ENCODE assay signal across 8 mouse cellular contexts in the genomic region with DNA sequence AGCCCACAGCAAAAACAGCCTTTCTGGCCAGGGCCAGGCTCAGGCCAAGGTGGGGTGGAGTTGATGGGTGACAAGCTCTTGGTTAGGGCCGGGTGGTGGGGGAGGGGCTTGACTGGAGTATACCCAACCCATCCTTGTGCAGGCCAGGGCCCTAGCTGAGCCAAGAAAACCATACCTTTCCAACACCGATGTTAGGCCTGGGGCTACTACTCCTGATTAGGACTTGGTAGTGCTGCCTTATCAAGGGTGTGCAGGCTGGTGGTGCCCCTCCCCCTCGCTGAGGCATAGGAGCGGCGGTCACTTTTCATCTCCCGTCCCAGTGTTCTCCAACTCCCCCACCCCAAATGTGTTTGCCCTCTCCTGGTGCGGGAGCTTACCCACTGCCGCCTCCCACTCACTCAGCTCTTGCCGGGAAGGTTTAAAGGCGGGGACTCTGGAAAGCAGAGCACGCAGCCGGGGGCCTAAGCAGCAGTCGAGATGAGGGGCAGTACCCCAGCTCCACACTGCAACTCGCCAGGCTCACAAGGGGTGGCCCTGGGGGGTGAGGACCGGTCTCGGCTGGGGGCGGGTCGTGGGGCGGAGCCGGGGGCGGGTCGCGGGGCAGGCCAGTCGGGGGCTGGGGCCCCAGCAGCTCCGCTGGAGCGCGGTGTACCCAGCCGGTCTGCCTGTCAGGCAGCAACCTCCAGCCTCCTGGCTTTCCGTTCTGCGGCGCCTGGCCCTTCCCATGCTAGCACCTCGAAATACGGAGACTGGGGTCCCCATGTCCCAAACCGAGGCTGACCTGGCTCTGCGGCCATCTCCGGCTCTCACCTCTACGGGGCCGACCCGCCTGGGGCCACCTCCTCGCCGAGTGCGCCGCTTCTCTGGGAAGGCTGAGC. TPM values are rescaled to one million over a fixed set of nuclear protein-coding genes. Genes with fewer than 3 reads are reported as not detected.
DNase-seq lines count a peak whose midpoint lies in the region; ATAC-seq lines count a peak whose summit lies in the region.

Gene Wnk4 (plus strand): TSS at position 620 of the 878 bp plus-strand sequence.

- peak within 1 kb of the TSS; percentile 67 for H3K9ac ChIP-seq in forebrain, embryonic 12.5 days
- H3K9ac ChIP-seq in hindbrain, embryonic 12.5 days = peak within 1 kb of the TSS; percentile 77

- peaks cover 54% of the 10 kb centered on the region for H3K4me1 ChIP-seq in forebrain, embryonic 12.5 days
- H3K4me1 ChIP-seq in hindbrain, embryonic 12.5 days = peaks cover 54% of the 10 kb centered on the region

- peak within 1 kb of the TSS; percentile 49 for H3K4me3 ChIP-seq in forebrain, embryonic 12.5 days (replicated peaks)
- H3K4me3 ChIP-seq in hindbrain, embryonic 12.5 days = peak within 1 kb of the TSS; percentile 51

- H3K4me2 ChIP-seq in forebrain, embryonic 12.5 days = peak within 1 kb of the TSS; percentile 96
- H3K4me2 ChIP-seq in hindbrain, embryonic 12.5 days (replicated peaks) = peak within 1 kb of the TSS; percentile 96

- peak; percentile 52 to 53 for DNase-seq in cerebellum, postnatal 14 days
- DNase-seq in cerebellum, adult 11-12 months = no peak
- peak; percentile 56 to 59 for DNase-seq in adrenal gland, adult 18-20 months (ENCODE audit: low spot score in 2 of 2)
- DNase-seq in liver = peak; percentile 93
- peak; percentile 29 for DNase-seq in naive thymus-derived CD4-positive, alpha-beta T cell, adult 2 months (ENCODE audit: low read depth)
- DNase-seq in thymus, postnatal 0 days (ENCODE audit: low spot score) = peak; percentile 37

- H3K9me3 ChIP-seq in forebrain, embryonic 12.5 days = no peaks in the 10 kb centered on the region
- H3K9me3 ChIP-seq in hindbrain, embryonic 12.5 days (replicated peaks) = no peaks in the 10 kb centered on the region

- H3K36me3 ChIP-seq in forebrain, embryonic 12.5 days (replicated peaks) = peaks cover 14% of the 10 kb centered on the region; the same call in 1 of the 2 replicates
- H3K36me3 ChIP-seq in hindbrain, embryonic 12.5 days = peaks cover 17% of the 10 kb centered on the region; the same call in 1 of the 2 replicates

- H3K27ac ChIP-seq in forebrain, embryonic 12.5 days = 0 out of 2 replicates have a peak within 1 kb of the TSS, but pooled peaks have one; percentile 38
- peak within 1 kb of the TSS; percentile 35 for H3K27ac ChIP-seq in hindbrain, embryonic 12.5 days

- WGBS in forebrain, embryonic 12.5 days = under 1% methylated on average over 43 of the region's 43 CpGs
- WGBS in hindbrain, embryonic 12.5 days = under 1% methylated on average over 42 of the region's 43 CpGs

- ATAC-seq in forebrain, embryonic 12.5 days (ENCODE audit: low FRiP score) = peak; percentile 84
- ATAC-seq in hindbrain, embryonic 12.5 days (ENCODE audit: low FRiP score) = peak; percentile 78

- peaks cover 43% of the 10 kb centered on the region for H3K27me3 ChIP-seq in forebrain, embryonic 12.5 days
- peaks cover 48% of the 10 kb centered on the region for H3K27me3 ChIP-seq in hindbrain, embryonic 12.5 days

RNA-seq across cellular contexts. Expression of gene Wnk4, which starts in this region (rescaled TPM):
- 1 to 10 TPM; 4.1 to 4.6 TPM for total RNA-seq in adrenal gland, adult 18-20 months (2021)
- polyA plus RNA-seq in forebrain, embryonic 12.5 days (2016; fragmentation: Nextera tagmentation; extraction: Ambion mirVana) = 5.7 and 7.5 TPM in 2 replicates
- 8.5 and 9.5 TPM in 2 replicates for polyA plus RNA-seq in hindbrain, embryonic 12.5 days (2016; fragmentation: Nextera tagmentation; extraction: Ambion mirVana)
- polyA plus RNA-seq in thymus, postnatal 0 days (2015; fragmentation: Nextera tagmentation; extraction: Ambion mirVana) = 1.4 and 2.1 TPM in 2 replicates
